Mouse (Mus musculus): ENCODE results near the gene Sfi1.
"Not testable (repeated sequence)": the region's sequence is repeated elsewhere in the genome, so short reads cannot be mapped to it uniquely, and the experiment has no call there.

DNA sequence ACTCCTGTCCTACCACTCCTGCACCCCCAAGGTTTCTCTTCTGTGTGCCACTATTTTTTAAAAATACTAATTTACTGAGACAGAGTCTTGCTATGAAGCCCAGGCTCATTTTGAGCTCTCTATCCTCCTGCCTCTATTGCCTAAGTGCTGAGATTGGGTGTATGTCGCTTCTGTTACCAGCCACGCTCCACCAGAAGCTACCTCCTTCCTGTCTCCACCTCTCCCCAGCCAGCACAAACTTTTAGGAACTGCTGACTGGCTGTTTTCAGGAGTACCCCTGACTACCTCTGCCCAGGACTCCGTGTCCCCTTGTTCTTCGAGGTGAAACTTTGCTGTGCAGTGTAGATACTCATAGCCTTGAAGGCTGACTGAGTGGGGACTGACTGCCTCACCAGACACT lies 59.9 kb downstream of the Sfi1 start:
- not testable (repeated sequence) for TF ChIP-seq CTCF (IDR thresholded peaks at IDR 0.05; ENCODE audit: insufficient read depth, low read length); POLR2A (IDR thresholded peaks at IDR 0.05; ENCODE audit: borderline replicate concordance, extremely low read depth, low read depth, low read length)

Measured in lung, adult 2 months (tissue).